Mouse (Mus musculus): ENCODE results near the gene Ahsg.
A peak's percentile ranks its signal among the peaks of the same experiment; 100 is the strongest.

Ahsg gene

DNA sequence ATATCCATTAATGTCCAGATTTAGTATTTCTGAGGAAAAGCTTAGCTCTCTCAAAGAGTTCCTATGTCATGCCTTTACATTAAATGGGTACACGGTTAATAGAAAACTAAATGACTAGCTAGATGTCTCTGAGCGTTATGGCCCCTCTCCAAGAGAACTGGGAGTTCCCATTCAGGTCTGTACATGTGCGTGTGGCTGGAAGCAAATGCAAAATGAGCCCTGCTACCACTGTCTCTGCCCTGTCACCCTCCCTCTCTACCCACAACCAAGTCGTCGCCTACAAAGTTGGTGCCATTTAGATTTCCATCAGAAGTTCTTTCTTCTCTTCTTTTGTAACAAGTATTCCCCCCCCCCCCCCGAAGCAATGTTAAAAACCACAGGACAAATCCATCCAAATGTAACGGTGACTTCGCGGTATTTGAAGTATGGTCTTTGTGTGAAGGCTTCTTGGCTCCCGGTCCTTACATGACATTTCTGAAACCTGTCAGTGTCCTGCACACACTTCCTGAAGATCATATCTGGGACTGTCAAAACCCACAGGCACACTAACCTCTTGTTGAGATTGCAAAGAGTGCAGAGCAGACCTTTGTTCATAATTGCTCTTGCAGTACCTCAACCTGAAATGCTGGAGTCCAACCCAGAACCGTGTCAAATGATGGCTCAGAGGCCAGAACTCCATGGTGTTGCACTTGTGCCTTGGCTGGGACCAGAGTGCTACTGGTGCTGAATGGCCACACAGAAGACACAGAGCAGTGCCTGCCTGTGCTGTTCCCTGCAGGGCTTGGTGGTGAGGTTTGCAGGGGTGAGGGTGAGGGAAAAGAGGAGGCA, at the start of gene Ahsg:
Ahsg (plus strand) TSS at position 595 of the 828 bp plus-strand sequence.
- no peak for DNase-seq (ENCODE audit: low spot score in 2 of 2)

DNA sequence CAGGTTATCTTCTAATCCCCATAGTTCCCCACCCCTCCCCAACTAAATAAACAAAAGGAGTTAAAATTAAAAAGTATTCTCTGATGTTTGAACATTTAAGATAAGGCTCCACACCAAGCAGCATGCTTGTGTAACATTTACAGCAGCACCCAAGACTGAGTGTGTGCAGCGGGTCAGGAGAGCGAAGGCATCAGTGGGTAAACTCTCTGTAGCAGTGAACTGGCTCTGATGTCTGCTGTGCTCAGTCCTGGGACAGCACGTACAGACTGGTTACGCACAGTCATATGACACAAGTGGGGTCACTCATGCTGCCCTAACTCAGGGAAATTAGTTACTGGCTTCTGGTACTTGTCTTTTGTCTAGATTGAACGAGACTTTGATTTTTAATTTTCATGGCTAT, 48.2 kb upstream of the Ahsg start:
- DNase-seq (ENCODE audit: low spot score in 2 of 2), result no peak

DNA sequence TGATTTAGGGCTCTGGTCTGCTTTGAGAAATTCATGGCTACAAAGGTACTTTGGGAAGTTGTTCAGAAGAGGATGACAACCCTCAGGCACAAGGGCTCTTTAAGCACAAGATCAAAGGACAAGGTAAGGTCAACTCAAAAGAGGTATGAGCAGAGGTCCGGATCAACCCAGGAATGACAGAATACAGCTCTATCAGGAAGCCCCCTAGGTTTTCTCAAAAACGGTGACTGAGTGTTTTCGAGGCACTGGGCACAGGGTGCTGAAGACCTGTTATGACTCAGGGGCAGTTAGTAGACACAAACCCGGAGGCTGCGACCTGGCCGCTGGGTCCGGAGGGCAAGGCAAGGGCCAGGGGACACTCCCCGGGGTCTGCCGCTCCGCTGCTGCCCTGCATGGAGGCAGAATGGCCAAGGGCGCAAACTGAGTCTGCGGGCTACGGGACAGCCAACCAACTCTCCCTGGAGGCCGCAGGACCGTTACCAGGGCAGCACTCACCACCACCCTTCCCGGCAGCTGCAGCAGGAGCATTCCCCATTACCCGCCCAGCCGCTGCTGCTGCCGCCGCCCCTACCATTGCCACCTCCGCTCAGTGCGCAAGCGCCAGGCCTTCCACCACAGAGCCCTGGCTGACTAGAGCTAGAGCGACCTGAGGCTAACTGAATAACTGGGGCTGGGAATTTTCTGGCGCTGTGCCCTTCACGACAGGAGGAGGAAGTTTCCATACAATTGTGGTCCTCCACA, 46.8 kb upstream of the Ahsg start:
- DNase-seq (ENCODE audit: low spot score in 2 of 2), result peak; percentile 53 to 68

DNA sequence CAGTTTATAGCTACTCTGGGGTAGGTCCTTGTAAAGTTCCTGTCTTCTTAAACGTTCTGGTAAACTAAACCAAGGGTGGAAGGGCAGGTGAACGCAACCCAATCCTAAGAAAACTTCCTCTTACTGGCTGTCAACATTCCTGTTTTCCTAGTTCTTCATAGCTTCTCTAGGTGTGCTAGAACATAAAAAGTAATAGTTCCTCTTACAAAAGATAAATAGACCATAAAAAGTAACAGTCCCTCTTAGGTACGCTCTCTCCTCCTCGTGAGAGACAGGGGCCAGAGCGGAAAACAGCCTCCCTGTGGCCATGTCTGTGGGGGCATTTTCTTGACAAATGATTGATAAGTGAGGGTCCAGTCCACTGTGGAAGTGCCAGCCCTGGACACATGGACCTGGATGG, 46.2 kb upstream of the Ahsg start:
- DNase-seq (ENCODE audit: low spot score in 2 of 2), result no peak

DNA sequence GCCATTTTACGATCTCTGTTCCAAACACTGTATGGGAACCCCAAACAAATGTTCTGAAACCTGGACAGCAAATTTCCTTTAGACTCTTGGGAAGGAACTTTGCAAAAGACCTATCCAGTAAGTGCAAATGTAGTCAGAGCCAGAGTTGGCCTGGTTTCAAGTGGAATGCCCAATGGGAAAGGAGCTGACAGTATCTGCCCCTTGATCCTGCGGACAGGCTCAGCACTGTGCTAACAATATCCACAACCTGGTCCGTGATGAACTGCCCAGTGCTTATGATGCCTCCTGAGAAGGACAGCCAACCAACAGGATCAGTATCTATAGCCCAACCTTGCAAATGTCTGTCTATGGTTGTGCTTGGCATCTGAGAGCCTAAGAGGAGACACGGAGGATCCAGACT, 45.6 kb upstream of the Ahsg start:
- no peak for DNase-seq (ENCODE audit: low spot score in 2 of 2)

DNA sequence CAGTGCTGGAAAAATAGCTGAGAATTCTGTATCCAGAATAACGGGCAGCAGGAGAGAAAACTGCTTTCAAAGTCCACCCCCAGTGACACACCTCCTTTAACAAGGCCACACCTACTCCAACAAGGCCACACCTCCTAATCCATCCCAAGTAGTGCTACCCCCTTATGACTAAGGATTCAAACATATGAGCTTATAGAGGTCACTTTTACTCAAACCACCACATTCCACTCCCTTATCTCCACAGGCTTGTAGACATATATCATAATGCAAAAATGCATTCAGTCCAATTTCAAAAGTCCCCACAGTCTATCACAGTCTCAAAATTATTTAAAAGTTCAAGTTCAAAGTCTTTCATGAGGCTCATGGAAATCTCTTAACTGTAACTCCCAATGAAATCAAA, 43.4 kb upstream of the Ahsg start:
- no peak for DNase-seq (ENCODE audit: low spot score in 2 of 2)

DNA sequence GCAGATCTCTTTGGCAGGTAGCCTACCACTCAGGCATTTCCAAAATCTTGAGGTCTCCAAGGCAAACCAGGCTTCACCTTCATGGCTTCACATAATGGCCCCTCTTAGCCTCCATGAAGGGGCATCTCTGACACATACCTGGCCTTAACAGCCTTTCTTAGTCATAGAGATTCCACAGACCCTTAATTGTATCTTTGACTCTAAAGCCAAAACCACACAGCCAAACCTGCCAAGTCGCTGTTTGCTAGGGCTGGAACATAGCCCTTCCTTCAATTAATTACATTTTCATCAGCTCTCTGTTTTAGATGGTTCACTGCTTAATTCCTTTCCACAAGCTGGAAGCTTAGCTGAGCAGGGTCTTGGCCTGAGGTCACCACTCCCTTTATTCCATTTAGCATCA, 42.7 kb upstream of the Ahsg start:
- no peak for DNase-seq (ENCODE audit: low spot score in 2 of 2)

DNA sequence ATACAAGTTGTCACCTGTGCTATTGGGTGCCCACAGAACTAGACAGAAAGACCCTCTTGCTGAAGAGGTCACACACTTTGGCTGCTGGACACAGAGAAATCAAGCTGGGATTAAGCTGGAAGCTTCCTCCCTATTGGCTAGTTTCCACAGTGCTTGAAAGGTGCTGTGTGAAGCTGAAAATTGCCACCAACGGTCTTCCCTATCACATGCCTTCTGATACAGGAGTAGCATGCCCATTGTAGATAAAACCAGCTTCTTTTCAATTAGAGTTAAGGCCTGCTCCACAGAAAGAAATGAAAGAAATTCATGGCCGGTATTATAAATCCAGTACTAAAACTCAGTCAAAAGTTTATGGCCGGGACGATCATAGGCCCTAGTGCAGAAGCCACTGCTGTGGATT, 38.4 kb upstream of the Ahsg start:
- DNase-seq (ENCODE audit: low spot score in 2 of 2), result no peak

DNA sequence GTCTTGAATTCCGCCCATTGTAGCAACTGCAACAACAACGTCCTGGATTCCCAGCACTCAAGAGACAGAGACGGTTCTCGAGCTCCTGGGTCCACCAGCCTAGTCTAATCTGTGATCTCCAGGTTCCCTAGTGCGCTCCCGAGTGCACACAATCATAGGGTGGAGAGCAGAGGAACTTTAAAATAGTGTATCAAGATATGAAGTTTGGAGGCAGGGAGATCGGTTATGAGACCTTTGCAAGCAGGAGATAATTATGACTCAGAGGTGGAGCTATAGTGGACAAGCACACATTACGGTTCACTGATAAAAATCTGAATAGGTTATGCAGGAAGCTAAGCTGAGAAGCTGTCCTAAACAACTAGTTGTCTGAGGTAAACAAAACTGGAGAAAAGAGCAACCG, 34.3 kb upstream of the Ahsg start:
- no peak for DNase-seq (ENCODE audit: low spot score in 2 of 2)

DNA sequence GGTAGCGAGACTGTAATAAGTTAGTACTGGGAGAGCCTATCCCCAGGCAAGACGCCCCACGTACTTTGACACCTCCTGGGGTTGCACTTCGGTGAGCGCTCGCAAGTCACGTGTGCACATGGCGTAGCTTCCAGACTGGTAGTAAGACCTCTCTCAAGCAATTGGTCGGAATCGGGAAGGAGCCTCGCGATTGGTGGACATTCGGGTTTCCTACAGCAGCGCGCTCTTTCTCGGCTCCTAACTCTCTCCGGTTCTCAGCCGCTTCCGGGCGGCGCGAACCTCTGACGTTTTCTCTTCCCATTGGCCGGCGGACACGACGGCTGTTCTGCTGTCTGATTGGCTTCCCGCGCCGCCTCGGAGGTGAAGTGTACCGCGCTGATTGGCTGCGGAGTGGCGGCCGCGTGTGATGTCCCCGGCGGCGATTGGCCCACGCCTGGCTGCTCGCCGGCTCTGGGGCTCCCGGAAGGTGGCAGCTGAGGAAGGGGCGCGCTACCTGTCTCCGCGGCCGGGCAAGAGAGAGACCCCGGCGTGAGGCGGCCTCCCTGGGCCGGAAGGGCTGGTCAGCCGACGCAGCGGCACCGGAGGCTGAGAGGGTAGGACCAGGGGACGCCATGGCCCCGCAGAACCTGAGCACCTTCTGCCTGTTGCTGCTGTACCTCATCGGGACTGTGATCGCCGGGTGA, 33.5 kb upstream of the Ahsg start, which contains the start of the genes Tbccd1 and Dnajb11:
Tbccd1 (minus strand) TSS at position 239 of the 683 bp plus-strand sequence.
Dnajb11 (plus strand) TSS at position 415 of the 683 bp plus-strand sequence.
- peak; percentile 99 for DNase-seq (ENCODE audit: low spot score in 2 of 2)

DNA sequence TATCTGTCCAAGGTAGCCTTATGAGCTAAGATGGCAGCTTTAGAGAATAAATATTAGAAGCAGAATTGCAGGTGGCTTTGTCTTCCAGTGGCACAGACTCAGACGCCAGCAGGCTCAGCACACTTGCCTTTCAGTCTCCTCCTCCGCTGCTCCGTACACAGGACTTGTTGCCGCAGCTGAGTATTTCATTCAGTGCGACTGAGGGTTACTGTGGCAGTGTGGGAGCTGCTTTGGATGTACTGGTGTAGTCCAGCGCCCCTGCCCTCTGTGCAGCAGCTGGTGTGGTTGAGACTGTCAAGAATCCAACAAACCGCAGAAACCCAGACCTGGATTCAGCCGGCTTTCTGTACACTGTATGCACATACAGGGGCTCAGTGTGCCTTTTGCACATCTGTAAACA, 18.7 kb upstream of the Ahsg start:
- no peak for DNase-seq (ENCODE audit: low spot score in 2 of 2)

DNA sequence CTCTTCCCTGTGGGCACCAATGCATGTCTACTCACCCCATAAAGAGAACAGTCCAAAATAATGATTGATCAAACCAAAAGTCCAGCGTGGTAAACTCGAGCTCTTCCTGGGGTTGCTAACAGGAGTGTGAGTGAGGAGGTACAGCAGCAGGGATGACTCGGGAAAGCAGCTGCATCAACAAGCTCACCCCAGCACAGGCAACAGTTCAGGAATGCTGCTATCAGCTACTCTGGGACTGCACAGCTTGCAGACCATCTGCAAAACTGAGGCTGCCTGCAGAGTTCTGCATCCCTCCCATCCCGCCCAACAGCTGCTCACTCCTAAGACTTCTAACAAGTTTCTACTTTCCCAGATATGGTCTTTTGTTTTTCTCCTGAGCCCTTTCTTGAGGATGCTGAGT, 17.7 kb upstream of the Ahsg start:
- DNase-seq (ENCODE audit: low spot score in 2 of 2), result no peak

DNA sequence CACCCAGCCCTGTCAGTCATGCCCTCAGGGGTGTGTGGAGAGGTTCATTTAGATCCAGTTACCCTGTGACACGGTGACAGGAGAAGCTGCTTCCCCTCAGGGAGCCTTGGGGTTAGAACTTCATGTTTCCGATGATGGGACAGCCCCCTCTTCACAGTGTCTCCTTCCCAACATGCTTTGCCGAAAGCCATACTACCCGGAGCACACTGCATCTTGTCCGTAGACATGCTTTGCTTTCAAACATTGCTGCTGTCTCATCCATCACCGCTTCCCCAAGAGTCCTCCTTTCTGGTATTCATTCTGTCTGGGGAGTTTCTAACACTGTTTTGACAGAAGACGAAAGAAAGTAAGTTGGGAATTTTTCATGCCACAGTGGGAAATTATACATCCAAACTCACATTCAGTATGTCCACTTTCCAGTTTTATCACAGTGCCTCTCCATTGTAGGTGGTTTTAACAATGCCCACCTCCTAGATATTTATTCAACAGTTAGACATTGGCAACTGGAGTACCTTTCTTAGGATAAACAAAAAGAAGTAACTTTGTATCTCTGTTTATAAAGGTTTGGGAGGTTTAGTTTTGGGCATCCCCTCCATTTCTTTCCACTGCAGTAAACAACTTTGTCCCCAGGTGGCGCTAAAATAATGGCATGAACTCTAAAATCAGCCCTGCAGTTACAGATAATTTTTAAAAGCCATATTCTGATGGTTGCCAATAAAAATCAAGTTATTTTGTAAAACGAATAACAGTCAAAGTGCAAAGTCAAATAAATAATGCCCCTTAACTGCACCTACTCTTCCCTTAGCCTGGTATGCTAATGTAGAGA, 14.6 kb upstream of the Ahsg start:
- no peak for DNase-seq (ENCODE audit: low spot score in 2 of 2)

DNA sequence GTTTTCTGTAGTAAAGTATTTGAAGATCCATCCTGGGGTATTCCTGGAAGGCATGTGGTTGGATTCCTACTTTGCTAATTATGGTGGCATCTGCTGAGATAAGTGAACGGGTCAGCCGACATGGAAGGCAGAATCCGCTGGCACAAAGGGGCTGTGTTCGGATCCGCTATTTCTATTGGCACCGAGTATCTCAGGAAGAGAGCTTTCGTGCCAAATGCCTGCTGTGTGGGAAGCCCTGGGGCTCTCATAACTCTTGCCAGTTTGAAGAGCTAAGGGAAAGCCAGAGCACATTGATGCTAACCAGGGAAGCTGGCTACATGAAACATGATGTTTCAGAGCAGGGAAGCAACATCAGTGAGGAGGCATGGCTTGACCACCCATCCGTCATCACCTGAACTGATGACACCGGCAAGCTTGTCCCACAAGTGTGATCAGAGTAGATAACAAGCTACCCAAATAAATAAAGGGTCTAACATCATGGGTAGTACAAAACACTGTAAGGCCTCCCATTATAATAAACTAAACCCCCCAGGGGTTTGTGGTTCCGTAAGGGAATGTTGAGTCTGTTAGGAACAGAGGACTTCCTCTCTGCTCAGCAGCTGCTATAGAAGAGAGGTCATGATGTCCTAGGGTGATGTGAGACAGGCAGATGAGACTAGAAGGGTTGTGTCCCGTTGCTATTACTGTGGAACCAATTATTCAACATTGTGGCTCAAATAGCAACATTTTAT, 13.3 kb upstream of the Ahsg start:
- no peak for DNase-seq (ENCODE audit: low spot score in 2 of 2)

DNA sequence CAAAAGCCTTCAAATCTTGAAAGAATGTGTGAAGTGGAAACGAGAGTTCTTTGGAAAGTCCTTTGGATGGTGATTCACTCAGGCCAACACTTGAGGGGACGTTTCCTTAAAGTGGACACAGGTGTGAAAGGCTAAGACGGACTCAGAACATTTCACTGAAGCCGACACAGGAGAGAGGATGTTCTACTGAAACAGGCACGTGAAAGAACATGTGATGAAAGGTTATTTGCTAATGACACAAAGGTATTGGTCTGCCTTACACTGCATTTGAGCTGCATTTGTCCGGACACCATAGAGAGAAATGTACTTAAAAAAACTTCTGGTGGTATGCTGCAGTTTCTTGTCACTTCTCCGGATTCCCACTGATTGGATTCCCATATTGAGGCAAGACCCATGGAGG, 12.4 kb upstream of the Ahsg start:
- no peak for DNase-seq (ENCODE audit: low spot score in 2 of 2)

DNA sequence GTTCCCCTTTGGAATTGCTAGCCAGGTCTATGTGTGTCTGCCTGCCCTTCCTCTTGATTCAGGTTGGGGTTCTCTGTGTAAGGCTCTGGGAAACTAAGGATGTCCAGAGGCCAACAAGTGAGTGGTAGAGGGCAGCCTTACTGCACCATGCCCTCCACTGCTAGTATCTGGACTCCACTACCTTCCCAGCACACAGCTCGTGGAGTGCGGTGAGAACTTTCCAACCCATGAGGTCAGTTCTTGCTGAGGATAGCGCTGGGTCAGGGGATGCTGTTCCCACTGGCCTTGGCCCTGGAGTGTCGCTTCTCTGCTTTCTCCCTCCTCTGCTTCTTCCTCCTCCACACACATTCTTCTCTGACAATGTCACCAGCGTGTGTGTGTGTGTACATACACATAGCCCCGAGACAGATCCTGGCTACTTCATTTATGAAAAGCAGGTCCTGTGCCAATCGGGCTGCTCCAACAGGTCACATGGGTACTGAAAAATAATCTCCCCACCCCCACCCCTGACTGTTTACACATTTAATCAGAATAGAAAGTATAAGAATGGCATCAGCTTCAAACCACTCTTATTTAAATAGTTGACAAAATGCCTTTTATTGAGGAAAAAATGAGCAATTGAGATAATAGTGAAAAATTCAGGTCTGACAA, 11.0 kb upstream of the Ahsg start:
- no peak for DNase-seq (ENCODE audit: low spot score in 2 of 2)

DNA sequence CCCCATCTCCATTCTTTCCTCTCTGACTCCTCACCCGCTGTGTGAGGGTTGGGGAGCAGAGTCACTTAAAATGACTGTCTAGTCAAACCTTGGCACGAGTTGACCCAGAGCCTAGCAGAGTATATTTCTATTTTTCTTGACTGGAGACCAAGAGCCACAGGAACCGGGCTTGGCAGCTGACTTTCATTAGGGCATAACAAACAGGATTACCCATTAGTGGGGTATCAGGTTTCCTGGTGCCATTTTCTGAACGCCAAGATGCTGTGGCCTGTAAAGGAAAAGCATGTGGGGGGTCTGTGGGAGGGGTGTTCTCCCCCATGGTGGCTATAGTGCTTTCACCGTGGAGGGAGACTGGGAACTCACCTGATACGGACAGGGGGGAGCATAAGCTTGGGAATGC, 10.2 kb upstream of the Ahsg start:
- DNase-seq (ENCODE audit: low spot score in 2 of 2), result no peak

DNA sequence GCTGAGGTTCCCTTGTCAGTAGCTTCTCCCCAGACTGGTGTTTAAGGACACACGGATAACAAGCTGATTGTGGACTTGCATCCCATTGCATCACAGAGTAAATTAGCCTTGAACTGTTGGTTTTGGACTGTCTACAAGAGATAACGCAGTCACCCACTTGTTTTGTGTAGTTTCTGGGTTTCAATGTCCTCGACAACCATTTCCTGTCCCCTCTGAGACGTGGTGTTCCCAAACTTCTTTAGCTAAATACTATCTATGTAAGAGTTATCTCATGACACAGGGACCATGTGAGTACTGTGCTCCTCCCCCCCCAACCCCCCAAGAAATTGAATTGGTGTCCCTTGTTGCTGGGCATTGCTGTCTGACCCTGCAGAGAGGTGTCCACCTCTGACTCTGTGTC, 9.6 kb upstream of the Ahsg start:
- DNase-seq (ENCODE audit: low spot score in 2 of 2), result no peak

DNA sequence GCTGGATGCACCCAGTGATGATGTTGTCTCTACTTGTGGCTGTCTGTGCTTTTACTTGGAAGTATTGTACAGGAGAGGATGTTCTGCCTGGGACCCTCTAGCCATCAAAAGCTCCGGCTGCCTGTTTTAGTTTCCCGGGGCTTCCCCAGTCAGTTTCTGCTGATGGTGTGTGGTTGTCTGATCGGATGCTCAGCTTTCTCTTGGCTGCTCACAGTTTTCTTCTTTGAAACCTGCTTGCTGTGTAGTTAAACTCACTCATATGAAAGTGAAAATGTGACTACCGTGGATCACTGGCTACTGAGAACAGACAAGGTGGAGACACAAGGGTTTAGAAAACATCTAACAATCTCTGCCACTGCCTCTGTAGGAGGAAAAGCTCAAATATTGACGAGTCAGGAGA, 7.6 kb upstream of the Ahsg start:
- DNase-seq (ENCODE audit: low spot score in 2 of 2), result no peak

DNA sequence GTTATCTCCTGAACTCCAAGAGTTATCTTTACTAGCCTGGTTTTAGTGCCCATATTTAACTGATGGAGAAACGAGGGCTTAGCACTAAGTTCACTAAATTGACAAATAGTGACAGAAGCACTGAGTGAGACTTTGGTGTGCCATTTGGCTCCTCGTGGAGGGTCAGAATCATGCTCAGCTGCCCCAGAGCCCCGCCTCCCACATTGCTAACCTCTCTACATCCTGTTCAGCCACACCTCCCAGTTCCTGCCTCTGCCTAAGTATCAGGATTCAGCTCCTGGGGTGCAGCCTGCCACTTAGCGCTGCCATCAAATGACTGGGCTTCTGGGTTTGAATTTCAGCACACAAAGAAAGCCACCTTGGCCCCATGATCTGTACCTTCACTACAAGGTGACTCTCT, 5.7 kb upstream of the Ahsg start:
- no peak for DNase-seq (ENCODE audit: low spot score in 2 of 2)

DNA sequence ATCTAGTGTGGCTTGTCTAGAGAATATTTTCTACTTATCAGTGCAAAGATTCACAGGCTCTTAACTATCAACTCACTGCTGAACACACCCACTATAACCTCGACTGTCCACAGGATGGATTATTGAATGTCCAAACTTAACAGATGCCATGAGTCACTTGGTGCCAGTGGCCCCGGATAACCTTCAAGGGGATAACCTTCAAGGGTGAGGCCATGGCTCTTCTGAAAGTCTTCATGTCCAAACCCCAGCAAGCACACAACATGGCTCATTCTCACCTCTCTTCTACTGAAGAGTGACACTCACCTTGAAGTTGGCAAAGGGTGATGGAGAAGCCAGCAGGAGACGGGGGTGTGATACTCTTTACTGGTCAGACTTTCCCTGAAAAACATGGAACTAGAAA, 4.4 kb upstream of the Ahsg start:
- no peak for DNase-seq (ENCODE audit: low spot score in 2 of 2)
